Mouse (Mus musculus) spleen, embryonic (tissue): ENCODE measurements around the gene Gm17416.

Experiments used
- CTCF ChIA-PET: fragments of 350-600 bp; sonication (Branson Sonifier 250); formaldehyde crosslinking; loops from one replicate; lab custom pipeline; 2022; lab: Charles Lee

Gene Gm17416

GRCm38 (mm10) chr2:152604057-152604456 lies 34.9 kb downstream of the Gm17416 start, which contains the start of gene Defb36:
TSS of gene Defb36 (plus strand) at chr2:152604327.
- CTCF ChIA-PET = interaction anchor here (0.6 kb wide), 1 partner anchor 1171 kb away, joined by 13 read pairs; no protein-coding TSS in a partner anchor

DNA sequence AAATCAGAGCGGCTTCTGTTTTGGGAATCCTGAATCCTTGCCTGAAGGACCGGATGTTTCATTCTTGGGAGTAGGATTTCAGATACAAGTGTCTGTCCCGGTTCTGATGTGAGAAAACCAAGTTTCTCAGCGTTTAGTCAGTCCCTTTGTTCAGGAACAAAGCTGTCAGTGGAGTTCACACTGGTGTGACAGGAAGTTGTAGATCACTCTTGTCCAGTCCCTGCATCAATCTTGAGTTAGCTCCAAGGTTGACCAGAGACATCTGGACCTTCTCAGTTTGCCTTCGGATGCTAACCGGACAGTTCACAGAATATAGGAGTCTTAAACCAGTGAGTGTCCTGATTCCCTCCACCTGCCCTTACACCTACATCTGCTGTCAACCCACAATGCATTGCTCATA lies 38.6 kb downstream of the Gm17416 start:
- CTCF ChIA-PET = no interaction called here

DNA sequence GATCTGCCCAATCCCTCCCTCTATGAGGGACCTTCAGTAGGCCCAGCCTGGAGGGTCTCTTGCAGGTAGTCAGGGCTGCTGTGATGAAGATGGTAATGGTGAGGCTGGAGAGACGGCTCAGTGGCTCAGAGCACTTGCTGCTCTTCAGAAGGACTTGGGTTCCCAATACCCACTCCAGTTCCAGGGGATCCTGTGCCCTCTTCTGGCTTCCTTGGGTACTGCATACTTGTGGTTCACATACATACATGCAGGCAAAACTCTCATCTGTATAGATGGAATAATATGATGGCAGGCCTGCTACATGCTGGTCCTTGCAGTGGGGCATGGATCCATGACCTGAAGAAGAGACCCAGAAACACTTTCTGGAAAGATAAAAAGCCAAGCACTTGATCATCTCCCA lies 39.6 kb downstream of the Gm17416 start:
- CTCF ChIA-PET = no interaction called here

DNA sequence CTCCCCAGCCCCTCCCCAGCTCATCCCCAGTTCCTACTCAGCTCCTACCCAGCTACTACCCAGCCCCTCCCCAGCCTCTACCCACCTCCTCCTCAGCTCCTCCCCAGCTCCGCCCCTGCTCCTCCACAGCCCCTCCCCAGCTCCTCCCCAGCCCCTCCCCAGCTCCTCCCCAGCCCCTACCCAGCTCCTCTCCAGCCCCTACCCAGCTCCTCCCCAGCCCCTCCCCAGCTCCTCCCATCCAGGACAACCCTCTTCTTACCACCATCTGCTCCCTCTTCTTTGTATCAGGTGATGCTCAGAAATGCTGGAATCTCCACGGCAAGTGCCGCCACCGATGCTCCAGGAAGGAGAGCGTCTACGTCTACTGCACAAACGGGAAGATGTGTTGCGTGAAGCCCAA lies 43.1 kb downstream of the Gm17416 start:
- CTCF ChIA-PET = interaction anchor here (0.5 kb wide), 1 partner anchor 28 kb away, joined by 3 read pairs; no protein-coding TSS in a partner anchor

- CTCF ChIA-PET = no interaction called here
Observed at GRCm38 (mm10) chr2:152615563-152615962, 46.4 kb downstream of the Gm17416 start.

DNA sequence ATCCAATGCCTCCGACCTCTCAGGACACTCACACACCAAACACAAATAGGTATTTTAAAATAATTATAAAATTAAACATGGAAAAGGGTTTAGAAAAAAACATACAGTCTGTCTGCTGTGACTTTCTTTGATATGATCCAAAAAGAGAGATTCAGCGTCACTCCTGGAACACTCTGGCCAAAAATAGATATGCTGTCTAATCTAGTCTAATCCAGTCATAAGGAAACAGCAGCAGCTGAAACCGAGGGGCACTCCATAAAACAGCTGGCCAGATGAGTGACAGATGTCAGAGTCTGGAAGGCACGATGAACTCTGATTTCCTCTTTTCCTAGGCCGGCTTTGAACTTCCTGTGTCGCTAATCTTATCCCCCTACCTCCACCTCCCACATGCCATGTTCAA lies 47.3 kb downstream of the Gm17416 start:
- CTCF ChIA-PET = no interaction called here

DNA sequence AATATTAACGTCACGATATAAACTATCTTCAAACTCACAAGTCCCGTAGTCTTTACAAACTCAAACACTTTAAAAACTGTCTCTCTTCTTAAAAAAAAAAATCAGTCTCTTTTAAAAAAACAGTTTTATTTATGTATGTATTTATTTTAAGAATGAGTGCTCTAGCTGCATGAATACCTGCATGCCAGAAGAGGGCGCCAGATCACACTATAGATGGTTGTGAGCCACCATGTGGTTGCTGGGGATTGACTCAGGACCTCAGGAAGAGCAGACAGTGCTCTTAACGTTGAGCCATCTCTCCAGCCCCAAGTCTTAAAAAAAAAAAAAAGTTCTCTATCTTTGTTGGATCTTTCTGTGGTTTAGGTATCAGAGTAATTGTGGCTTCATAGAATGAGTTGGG lies 48.2 kb downstream of the Gm17416 start:
- CTCF ChIA-PET = no interaction called here
